Mouse (Mus musculus): ENCODE measurements around the gene Il7r. TPM values are rescaled to one million over a fixed set of nuclear protein-coding genes. Genes with fewer than 3 reads are reported as not detected.

The Il7r gene
- polyA plus RNA-seq, 1 experiment from 2014 or later = 0.24 TPM

GRCm38 (mm10) chr15:9533356-9533902 lies 3.5 kb upstream of the Il7r start:
- no peak overlapping the region for H3K27ac ChIP-seq (replicated peaks)
- DNase-seq (ENCODE audit: low spot score) (no peak), ATAC-seq (ENCODE audit: low FRiP score, low TSS enrichment) (no peak)
- H3K4me2 ChIP-seq (replicated peaks; ENCODE audit: low read depth) = no peak overlapping the region
- no peaks in the 10 kb centered on the region for H3K9me3 ChIP-seq (ENCODE audit: control insufficient read depth, low read length)
- H3K9ac ChIP-seq (ENCODE audit: low read length) = no peak overlapping the region
- TF ChIP-seq EP300 (optimal IDR thresholded peaks at IDR 0.05) (no peak), CTCF (IDR thresholded peaks at IDR 0.05; ENCODE audit: low read depth) (no peak)
- no peaks in the 10 kb centered on the region for H3K36me3 ChIP-seq (ENCODE audit: control insufficient read depth, insufficient read depth, low read length)
- 64% methylated on average over 3 of the region's 3 CpGs for WGBS
- H3K4me1 ChIP-seq (replicated peaks; ENCODE audit: control insufficient read depth, insufficient read depth) = no peaks in the 10 kb centered on the region
- H3K27me3 ChIP-seq (ENCODE audit: control insufficient read depth, insufficient read depth, low read length) = no peaks in the 10 kb centered on the region
- no peak overlapping the region for H3K4me3 ChIP-seq (ENCODE audit: low read depth, low read length)

- Histone ChIP-seq H3K4me2 (replicated peaks; ENCODE audit: low read depth) (no peak overlapping the region), H3K27ac (replicated peaks) (no peak overlapping the region), H3K9ac (ENCODE audit: low read length) (no peak overlapping the region), H3K4me1 (replicated peaks; ENCODE audit: control insufficient read depth, insufficient read depth) (no peaks in the 10 kb centered on the region), H3K27me3 (ENCODE audit: control insufficient read depth, insufficient read depth, low read length) (no peaks in the 10 kb centered on the region), H3K4me3 (ENCODE audit: low read depth, low read length) (no peak overlapping the region), H3K9me3 (ENCODE audit: control insufficient read depth, low read length) (no peaks in the 10 kb centered on the region), H3K36me3 (ENCODE audit: control insufficient read depth, insufficient read depth, low read length) (no peaks in the 10 kb centered on the region)
- WGBS = 71% methylated on average over 3 of the region's 3 CpGs
- no peak for TF ChIP-seq EP300 (optimal IDR thresholded peaks at IDR 0.05)
- no peak for TF ChIP-seq CTCF (IDR thresholded peaks at IDR 0.05; ENCODE audit: low read depth)
- DNase-seq (ENCODE audit: low spot score) (no peak), ATAC-seq (ENCODE audit: low FRiP score, low TSS enrichment) (no peak)
Observed at GRCm38 (mm10) chr15:9529646-9530045, 330 bp downstream of the Il7r start.

GRCm38 (mm10) chr15:9528186-9528935 lies 1.6 kb downstream of the Il7r start:
- no peak overlapping the region for H3K4me3 ChIP-seq (ENCODE audit: low read depth, low read length)
- no peak for ATAC-seq (ENCODE audit: low FRiP score, low TSS enrichment)
- H3K9ac ChIP-seq (ENCODE audit: low read length) = no peak overlapping the region
- H3K27me3 ChIP-seq (ENCODE audit: control insufficient read depth, insufficient read depth, low read length) = no peaks in the 10 kb centered on the region
- no peaks in the 10 kb centered on the region for H3K9me3 ChIP-seq (ENCODE audit: control insufficient read depth, low read length)
- no peak overlapping the region for H3K27ac ChIP-seq (replicated peaks)
- no peaks in the 10 kb centered on the region for H3K36me3 ChIP-seq (ENCODE audit: control insufficient read depth, insufficient read depth, low read length)
- H3K4me2 ChIP-seq (replicated peaks; ENCODE audit: low read depth) = no peak overlapping the region
- no peak for DNase-seq (ENCODE audit: low spot score)
- TF ChIP-seq CTCF (IDR thresholded peaks at IDR 0.05; ENCODE audit: low read depth) (no peak), EP300 (optimal IDR thresholded peaks at IDR 0.05) (no peak)
- H3K4me1 ChIP-seq (replicated peaks; ENCODE audit: control insufficient read depth, insufficient read depth) = no peaks in the 10 kb centered on the region
- 68% methylated on average over 3 of the region's 3 CpGs for WGBS

GRCm38 (mm10) chr15:9526412-9526811 lies 3.6 kb downstream of the Il7r start:
- no peaks in the 10 kb centered on the region for H3K27me3 ChIP-seq (ENCODE audit: control insufficient read depth, insufficient read depth, low read length)
- H3K4me1 ChIP-seq (replicated peaks; ENCODE audit: control insufficient read depth, insufficient read depth) = no peaks in the 10 kb centered on the region
- no peak overlapping the region for H3K27ac ChIP-seq (replicated peaks)
- no peak overlapping the region for H3K9ac ChIP-seq (ENCODE audit: low read length)
- TF ChIP-seq EP300 (optimal IDR thresholded peaks at IDR 0.05) (no peak), CTCF (IDR thresholded peaks at IDR 0.05; ENCODE audit: low read depth) (no peak)
- H3K9me3 ChIP-seq (ENCODE audit: control insufficient read depth, low read length) = no peaks in the 10 kb centered on the region
- no peak overlapping the region for H3K4me3 ChIP-seq (ENCODE audit: low read depth, low read length)
- no peaks in the 10 kb centered on the region for H3K36me3 ChIP-seq (ENCODE audit: control insufficient read depth, insufficient read depth, low read length)
- ATAC-seq (ENCODE audit: low FRiP score, low TSS enrichment) (no peak), DNase-seq (ENCODE audit: low spot score) (no peak)
- H3K4me2 ChIP-seq (replicated peaks; ENCODE audit: low read depth) = no peak overlapping the region

- TF ChIP-seq CTCF (IDR thresholded peaks at IDR 0.05; ENCODE audit: low read depth) (no peak), EP300 (optimal IDR thresholded peaks at IDR 0.05) (no peak)
- Histone ChIP-seq H3K4me2 (replicated peaks; ENCODE audit: low read depth) (no peak overlapping the region), H3K36me3 (ENCODE audit: control insufficient read depth, insufficient read depth, low read length) (no peaks in the 10 kb centered on the region), H3K27ac (replicated peaks) (no peak overlapping the region), H3K4me3 (ENCODE audit: low read depth, low read length) (no peak overlapping the region), H3K27me3 (ENCODE audit: control insufficient read depth, insufficient read depth, low read length) (no peaks in the 10 kb centered on the region), H3K9me3 (ENCODE audit: control insufficient read depth, low read length) (no peaks in the 10 kb centered on the region), H3K9ac (ENCODE audit: low read length) (no peak overlapping the region), H3K4me1 (replicated peaks; ENCODE audit: control insufficient read depth, insufficient read depth) (no peaks in the 10 kb centered on the region)
- ATAC-seq (ENCODE audit: low FRiP score, low TSS enrichment) (no peak), DNase-seq (ENCODE audit: low spot score) (no peak)
- 52% methylated on average over 5 of the region's 5 CpGs for WGBS
Observed at GRCm38 (mm10) chr15:9524907-9525306, 5.1 kb downstream of the Il7r start.

- no peak overlapping the region for H3K27ac ChIP-seq (replicated peaks)
- no peak for TF ChIP-seq EP300 (optimal IDR thresholded peaks at IDR 0.05)
- TF ChIP-seq CTCF (IDR thresholded peaks at IDR 0.05; ENCODE audit: low read depth) = no peak
- H3K9ac ChIP-seq (ENCODE audit: low read length) = no peak overlapping the region
- no peak for DNase-seq (ENCODE audit: low spot score)
- no peak overlapping the region for H3K4me2 ChIP-seq (replicated peaks; ENCODE audit: low read depth)
- H3K9me3 ChIP-seq (ENCODE audit: control insufficient read depth, low read length) = no peaks in the 10 kb centered on the region
- no peaks in the 10 kb centered on the region for H3K4me1 ChIP-seq (replicated peaks; ENCODE audit: control insufficient read depth, insufficient read depth)
- no peaks in the 10 kb centered on the region for H3K27me3 ChIP-seq (ENCODE audit: control insufficient read depth, insufficient read depth, low read length)
- 70% methylated on average over 5 of the region's 5 CpGs for WGBS
- H3K4me3 ChIP-seq (ENCODE audit: low read depth, low read length) = no peak overlapping the region
- no peaks in the 10 kb centered on the region for H3K36me3 ChIP-seq (ENCODE audit: control insufficient read depth, insufficient read depth, low read length)
- no peak for ATAC-seq (ENCODE audit: low FRiP score, low TSS enrichment)
Observed at GRCm38 (mm10) chr15:9523956-9524355, 6.0 kb downstream of the Il7r start.
